Mouse (Mus musculus) megakaryocyte-erythroid progenitor cell, adult 5-6 weeks (primary cell): ENCODE data around the gene Tmem262. TPM values are rescaled to one million over a fixed set of nuclear protein-coding genes. Genes with fewer than 3 reads are reported as not detected.

Experiments
- ATAC-seq: replicated peaks from 2 replicates; pipeline ENCODE4 v1.8.0; 2016; ENCODE audit warnings: mild to moderate bottlenecking, inconsistent platforms; ENCODE audit not compliant: severe bottlenecking, poor library complexity, low FRiP score, low TSS enrichment
- total RNA-seq, 2 experiments: library from RNA; stranded (forward) in 1 of 2; stranded (reverse) in 1 of 2; fragments of 200-1000, 215-1000 nt in 1 of 2; fragments of >200 nt in 1 of 2; fragmentation: Nextera tagmentation in 1 of 2; gene quantifications; 2 replicates each; pipeline ENCODE4 v1.2.3; 2014 to 2017

Gene Tmem262
- total RNA-seq, 2 experiments from 2014 or later, result not detected

DNA sequence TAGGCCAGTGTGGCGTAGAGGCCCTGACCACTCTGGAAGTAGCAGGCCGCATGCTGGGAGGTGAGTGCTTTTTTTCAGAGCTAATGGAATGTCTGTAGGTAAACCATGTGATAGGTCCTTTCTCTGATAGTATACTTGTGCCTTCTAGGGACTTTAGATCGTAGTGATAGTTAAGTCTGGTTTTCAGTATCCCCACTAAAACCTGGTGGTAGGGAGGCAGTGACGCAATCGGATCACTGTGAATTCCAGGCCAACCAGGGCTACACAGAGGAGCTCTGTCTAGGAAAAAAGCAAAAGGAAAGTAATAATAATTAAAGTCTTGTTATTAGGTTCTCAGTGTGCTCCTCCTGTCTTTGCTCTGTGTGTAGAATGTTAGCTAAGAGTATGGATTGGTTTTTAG lies 21.3 kb upstream of the Tmem262 start:
- ATAC-seq, result no peak

DNA sequence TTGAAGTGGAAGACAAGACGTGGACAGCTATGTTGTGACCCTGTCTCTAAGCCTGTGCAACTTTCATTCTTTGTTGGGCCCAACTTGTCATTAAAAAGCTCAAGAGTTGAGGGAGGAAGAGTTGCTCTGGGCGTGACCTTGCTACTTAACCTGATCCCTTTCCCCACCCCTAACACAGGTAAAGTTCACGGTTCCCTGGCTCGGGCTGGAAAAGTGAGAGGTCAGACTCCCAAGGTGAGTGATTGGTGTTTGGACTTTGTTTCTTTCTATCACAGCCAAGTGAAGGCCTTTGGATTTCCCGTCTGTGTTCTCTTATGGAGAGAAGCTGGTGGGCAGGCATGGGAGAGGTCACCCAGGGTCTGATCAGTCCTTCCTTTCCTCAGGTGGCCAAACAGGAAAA lies 20.9 kb upstream of the Tmem262 start:
- no peak for ATAC-seq

DNA sequence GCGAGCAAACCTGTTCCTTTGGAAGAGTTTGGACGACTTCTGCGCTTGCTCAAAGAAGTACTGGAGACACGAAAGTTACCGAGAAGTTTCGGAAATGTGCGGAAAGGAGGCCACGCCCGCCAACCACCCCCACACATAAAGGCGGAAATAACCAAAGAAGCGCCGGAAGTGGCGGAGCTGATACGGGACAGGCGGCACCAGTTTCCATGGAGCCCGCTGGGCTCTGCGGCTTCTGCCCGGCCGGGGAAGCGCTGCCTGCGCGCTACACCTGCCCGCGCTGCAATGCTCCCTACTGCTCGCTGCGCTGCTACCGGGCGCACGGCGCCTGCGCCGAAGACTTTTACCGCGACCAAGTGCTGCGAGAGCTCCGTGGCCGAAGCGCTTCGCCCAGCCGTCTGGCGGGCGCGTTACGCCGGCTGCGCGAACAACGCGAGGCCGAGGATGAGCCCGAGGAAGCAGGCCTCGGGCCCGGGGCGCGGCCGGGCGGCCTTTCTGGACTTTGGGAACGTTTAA lies 18.8 kb upstream of the Tmem262 start, which contains the start of gene Znhit2:
TSS of gene Znhit2 (plus strand) at position 172 of the 513 bp plus-strand sequence.
- ATAC-seq, result peak; percentile 80

DNA sequence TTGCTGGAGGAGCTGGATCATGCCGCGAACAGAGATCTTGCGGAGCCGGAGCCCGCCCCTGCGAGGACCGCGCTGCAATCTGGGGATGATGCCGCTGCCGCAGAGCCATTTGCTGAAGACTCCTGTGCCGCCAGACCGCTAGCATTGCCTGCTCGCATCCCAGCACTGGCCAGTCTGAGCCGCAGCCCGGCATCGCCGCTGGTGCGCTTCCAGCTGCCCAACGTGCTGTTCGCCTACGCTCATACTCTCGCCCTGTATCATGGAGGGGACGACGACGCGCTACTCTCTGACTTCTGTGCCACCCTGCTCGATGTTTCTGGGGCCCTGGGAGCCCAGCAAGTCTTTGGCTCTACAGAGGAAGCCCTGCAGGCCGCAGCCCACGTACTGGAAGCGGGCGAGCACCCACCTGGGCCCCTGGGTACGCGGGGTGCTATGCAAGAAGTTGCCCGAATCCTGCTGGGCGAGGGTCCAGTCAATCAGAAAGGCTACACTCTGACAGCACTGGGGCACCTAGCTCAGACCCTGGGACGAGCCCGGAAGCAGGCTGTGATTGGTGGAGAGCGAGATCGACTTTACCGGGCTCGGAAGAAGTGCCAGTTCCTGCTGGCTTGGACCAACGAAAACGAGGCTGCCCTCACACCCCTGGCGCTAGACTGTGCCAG lies 18.1 kb upstream of the Tmem262 start:
- peak; percentile 40 for ATAC-seq

DNA sequence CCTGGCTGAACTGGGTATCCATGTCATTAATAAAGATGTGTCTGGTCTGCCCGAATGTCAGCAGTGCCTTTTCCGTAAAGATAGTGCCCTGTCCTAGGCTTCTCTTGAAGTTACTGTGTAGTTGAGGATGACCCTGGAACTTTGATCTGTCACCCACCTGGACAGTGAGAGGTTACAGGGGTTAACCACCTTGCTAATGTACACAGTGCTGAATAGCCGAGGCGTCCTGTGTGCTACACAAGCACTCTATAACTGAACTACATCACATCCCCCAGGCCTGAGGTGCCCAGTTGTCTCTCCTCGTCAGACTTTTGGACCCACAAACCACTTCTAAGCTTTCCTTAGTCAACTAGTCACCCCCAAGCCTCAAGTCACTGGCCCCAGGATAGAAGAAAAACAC lies 17.4 kb upstream of the Tmem262 start:
- ATAC-seq, result no peak

DNA sequence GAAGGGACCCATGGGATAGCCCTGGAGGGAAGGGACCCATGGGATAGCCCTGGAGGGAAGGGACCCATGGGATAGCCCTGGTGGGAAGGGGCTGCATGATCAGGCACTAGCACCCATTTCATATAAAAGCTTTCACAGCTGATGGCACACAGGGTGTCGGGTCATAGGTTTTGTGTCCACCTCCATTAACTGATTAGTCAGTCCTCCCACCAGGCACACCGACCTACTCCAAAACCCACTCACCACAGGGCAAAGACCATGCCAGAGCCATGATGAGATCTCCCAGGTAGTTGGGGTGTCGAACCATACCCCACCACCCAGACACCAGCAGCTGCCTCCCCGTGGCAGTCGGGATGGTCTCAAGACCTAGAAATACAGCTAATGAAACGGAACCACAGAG lies 16.8 kb upstream of the Tmem262 start:
- no peak for ATAC-seq

- ATAC-seq, result no peak
Observed at GRCm38 (mm10) chr19:6066571-6066970, 13.3 kb upstream of the Tmem262 start.

DNA sequence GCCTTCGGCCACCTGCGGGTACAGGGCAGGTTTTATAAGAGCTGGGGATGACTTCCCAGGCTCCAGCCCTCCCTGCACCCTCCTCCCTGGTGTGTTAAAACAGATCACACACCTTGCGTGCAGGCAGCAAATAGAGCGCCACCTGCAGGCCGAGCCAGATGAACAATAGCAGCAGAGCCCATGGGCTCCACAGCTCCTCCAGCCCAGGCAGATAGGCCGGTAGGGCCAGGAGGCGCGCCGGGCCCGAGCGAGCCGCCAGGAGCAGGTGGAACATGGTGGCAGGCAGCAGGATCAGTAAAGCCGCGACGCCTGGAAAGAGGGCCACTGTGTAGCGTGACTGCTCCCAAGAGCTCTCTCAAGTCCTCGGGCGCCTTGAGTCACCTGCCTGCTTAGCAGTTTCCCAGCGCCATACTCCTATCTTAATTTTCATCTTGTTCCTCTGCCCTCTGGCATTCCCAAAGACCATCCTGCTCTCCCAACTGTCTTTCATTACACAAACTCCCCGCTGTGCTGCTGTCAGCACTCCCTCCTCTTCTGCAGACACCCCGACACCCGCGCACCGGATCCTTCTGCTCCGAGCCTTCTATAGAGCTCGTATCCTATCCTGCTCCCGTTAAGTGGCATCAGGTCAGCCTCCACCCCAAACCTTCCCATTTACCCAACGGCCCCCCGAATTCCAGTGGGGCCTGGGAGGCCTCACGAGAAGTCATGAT lies 12.7 kb upstream of the Tmem262 start:
- ATAC-seq, result peak; percentile 72

- peak; percentile 86 for ATAC-seq
Observed at GRCm38 (mm10) chr19:6067724-6068415, 12.0 kb upstream of the Tmem262 start, which contains the start of gene Tm7sf2. Gene Tm7sf2, minus strand, starts transcription at chr19:6068373.

DNA sequence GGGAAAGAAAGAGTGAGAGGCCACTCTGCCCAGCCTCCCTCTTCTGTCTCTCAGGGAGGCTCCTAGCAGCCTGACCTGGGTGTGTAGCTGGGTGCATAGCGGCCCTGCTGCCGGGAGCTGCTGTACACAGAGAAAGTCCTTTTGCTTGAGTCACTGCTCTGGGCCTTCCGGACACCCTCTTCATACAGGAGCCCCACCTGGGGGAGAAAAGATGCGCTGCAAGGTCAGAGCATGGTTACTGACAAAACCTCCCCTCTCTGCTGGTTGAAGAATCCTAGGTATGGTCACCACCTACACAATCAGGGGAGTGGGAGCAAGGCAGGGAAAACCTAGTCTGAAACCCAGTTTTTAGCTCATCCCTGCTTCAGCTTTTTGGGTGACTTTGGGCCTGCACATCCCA lies 10.9 kb upstream of the Tmem262 start:
- no peak for ATAC-seq

DNA sequence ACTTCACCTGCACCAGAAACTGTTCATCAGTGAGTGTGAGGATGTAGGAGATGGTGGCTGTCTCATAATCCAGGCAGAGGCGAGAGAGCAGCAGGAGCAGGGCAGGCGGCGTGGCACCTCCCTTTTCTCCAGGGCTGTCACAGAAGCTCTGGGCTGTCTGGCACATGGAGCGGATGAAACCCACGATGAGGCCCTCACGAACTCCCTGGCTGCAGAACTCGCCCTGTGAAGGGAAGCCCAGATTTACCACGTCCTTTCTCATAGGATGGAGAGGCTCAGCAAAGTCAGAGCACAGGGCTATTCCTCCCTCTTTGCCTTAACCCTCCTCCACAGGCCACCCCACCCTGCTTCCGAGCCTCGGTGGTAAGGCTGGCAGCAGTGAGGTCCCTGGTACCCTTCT lies 10.0 kb upstream of the Tmem262 start:
- ATAC-seq, result no peak

GRCm38 (mm10) chr19:6070571-6071250 lies 9.1 kb upstream of the Tmem262 start:
- no peak for ATAC-seq

DNA sequence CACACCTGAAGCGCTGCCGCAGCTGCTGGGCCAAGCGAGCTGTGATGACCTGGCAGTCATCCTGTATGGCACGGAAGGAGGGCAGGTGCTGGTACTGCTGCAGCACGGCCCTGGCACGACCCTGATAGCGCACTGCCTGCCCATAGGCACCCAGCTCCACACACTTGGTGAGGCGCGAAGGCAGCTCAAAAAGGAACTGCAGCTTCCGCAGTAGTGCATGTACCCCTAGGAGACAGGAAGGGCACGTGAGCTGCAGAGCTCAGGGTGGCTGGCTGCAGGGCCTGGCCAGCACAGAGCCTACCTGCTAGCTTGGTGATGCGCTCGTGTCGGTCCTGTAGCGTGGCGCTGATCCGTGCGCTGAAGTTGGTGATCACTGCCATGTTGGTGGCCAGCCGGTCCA lies 8.6 kb upstream of the Tmem262 start:
- no peak for ATAC-seq

DNA sequence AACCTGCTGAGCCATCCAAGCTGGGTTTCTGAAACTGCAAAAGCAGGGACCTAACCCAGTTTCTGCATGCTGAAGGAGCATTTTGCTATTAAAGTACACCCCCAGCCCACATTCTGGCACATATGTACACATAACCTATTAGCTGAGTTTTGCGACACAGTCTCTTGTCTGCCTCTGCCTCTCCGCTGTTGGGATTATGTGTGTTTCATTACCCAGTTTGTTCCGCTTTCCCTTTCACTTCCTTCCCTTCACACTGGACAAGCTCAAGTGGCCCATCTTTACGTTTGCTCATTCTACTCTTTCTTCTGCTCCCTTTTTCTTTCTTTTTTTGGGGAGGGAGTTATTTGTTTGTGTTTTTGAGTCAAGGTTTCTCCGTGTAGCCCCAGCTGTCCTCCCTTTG lies 5.9 kb upstream of the Tmem262 start:
- no peak for ATAC-seq

GRCm38 (mm10) chr19:6076564-6077393 lies 3.1 kb upstream of the Tmem262 start, which contains the start of gene Vps51:
Gene Vps51, minus strand, starts transcription at chr19:6077231.
- ATAC-seq, result peak; percentile 98

- ATAC-seq, result no peak
Observed at GRCm38 (mm10) chr19:6082156-6082555, 2.3 kb downstream of the Tmem262 start, which contains the start of gene Gm28374. Gene Gm28374, minus strand, starts transcription at chr19:6082256.

- ATAC-seq, result peak; percentile 90
Observed at GRCm38 (mm10) chr19:6084478-6085248, 4.8 kb downstream of the Tmem262 start, which contains the start of the genes Zfpl1 and Cdca5. Gene Zfpl1, minus strand, starts transcription at chr19:6084956. Gene Cdca5, plus strand, starts transcription at chr19:6084983.

GRCm38 (mm10) chr19:6085417-6085879 lies 5.6 kb downstream of the Tmem262 start:
- peak; percentile 79 for ATAC-seq
